Mouse (Mus musculus): ENCODE results near the gene Nek9. TPM values are rescaled to one million over a fixed set of nuclear protein-coding genes. Genes with fewer than 3 reads are reported as not detected.
A peak's percentile ranks its signal among the peaks of the same experiment; 100 is the strongest.

The Nek9 gene
- 10 to 100 TPM; 25.1 to 26.4 TPM for total RNA-seq (2021)
- long read RNA-seq, experiment 1, full-length matches to known transcripts, result 2 of 10 reads
- long read RNA-seq, experiment 1, partial matches to known transcripts, result 5 of 10 reads
- long read RNA-seq, experiment 1, other reads (novel, unspliced or antisense), result 3 of 10 reads
- long read RNA-seq, experiment 2, full-length matches to known transcripts, result 2 of 12 reads
- long read RNA-seq, experiment 2, partial matches to known transcripts, result 4 of 12 reads
- long read RNA-seq, experiment 2, other reads (novel, unspliced or antisense), result 6 of 12 reads

GRCm38 (mm10) chr12:85339243-85339729 is at the start of gene Nek9:
Gene Nek9, minus strand, starts transcription at chr12:85339362.
- peak; percentile 95 for DNase-seq (ENCODE audit: low spot score in 2 of 2)
- intact Hi-C loops (cut with DNase I), result no loop called here

- DNase-seq (ENCODE audit: low spot score in 2 of 2), result no peak
- intact Hi-C loops (cut with DNase I), result no loop called here
Observed at GRCm38 (mm10) chr12:85385995-85386375, 46.8 kb upstream of the Nek9 start.

- peak in 1 of 2 experiments; percentile 18 for DNase-seq (ENCODE audit: low spot score in 2 of 2)
- intact Hi-C loops (cut with DNase I), result no loop called here
Observed at GRCm38 (mm10) chr12:85385329-85385994, 46.3 kb upstream of the Nek9 start.

GRCm38 (mm10) chr12:85382761-85383680 is 43.9 kb upstream of the Nek9 start:
- intact Hi-C loops (cut with DNase I), result loop anchor here (5.0 kb wide), 1 partner anchor 49 kb away; no protein-coding TSS in a partner anchor
- DNase-seq (ENCODE audit: low spot score in 2 of 2), result no peak

DNA sequence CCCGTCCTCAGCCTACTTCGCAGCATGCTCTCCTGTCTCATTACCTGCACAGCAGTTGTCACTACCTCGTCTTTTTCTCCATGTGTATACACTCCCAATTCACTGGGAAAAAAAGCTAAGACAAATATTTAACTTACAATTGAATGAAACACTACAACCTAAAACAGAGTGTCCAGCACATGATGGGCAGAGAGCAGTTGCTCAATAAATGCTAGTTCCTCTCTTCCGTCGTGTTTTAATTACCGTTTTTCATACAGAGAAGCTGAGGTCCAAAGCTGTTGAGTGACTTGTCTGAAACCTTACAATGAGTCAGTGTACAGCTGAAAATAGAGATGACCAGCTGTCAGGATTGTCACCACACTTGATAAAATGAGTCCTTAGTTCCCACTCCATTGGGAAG is 42.4 kb upstream of the Nek9 start:
- intact Hi-C loops (cut with DNase I), result loop anchor here (5.0 kb wide), 1 partner anchor 51 kb away; no protein-coding TSS in a partner anchor
- DNase-seq (ENCODE audit: low spot score in 2 of 2), result no peak

- intact Hi-C loops (cut with DNase I), result loop anchor here (5.0 kb wide), 1 partner anchor 51 kb away; no protein-coding TSS in a partner anchor
- no peak for DNase-seq (ENCODE audit: low spot score in 2 of 2)
Observed at GRCm38 (mm10) chr12:85380942-85381341, 41.8 kb upstream of the Nek9 start.

DNA sequence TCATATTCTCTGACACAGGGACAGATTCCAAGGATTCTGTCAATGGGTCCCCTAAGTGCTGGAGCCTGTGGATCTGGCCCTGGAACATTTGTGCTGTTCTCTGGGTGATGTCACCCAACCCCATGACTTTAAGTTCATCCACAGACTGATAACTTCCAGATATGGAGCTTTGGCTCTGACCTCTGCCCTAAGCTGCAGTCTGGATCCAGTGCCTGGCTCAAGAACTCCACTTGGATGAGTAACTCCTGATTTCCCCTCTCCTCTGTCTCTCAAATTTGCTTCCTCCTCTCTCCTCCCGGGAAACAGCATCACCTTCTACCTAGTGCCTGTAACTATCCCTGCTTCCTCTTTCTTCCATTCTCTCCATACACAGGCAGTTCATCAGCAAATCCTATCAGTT is 41.1 kb upstream of the Nek9 start:
- intact Hi-C loops (cut with DNase I), result loop anchor here (5.0 kb wide), 1 partner anchor 52 kb away; no protein-coding TSS in a partner anchor

DNA sequence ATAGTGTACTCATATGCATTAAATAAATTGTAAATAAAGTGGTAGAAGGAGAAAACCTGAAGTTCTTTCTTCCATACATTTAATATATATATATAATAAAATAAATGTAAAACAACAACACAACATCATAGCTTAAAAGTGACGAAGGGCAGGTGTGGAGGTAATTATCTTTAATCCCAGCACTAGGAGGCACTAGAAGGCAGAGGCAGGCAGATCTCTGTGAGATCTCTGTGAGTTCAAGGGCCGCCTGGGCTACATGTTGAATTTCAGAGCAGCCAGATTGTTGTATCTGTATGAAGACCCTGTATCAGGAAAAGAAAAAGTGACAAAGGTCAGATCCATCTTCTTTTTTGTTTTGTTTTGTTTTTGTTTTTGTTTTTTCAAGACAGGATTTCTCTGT is 39.1 kb upstream of the Nek9 start:
- no peak for DNase-seq (ENCODE audit: low spot score in 2 of 2)
- intact Hi-C loops (cut with DNase I), result no loop called here

More for the DNA sequence above, 41.1 kb upstream of the Nek9 start:
- DNase-seq (ENCODE audit: low spot score in 2 of 2), result no peak

DNA sequence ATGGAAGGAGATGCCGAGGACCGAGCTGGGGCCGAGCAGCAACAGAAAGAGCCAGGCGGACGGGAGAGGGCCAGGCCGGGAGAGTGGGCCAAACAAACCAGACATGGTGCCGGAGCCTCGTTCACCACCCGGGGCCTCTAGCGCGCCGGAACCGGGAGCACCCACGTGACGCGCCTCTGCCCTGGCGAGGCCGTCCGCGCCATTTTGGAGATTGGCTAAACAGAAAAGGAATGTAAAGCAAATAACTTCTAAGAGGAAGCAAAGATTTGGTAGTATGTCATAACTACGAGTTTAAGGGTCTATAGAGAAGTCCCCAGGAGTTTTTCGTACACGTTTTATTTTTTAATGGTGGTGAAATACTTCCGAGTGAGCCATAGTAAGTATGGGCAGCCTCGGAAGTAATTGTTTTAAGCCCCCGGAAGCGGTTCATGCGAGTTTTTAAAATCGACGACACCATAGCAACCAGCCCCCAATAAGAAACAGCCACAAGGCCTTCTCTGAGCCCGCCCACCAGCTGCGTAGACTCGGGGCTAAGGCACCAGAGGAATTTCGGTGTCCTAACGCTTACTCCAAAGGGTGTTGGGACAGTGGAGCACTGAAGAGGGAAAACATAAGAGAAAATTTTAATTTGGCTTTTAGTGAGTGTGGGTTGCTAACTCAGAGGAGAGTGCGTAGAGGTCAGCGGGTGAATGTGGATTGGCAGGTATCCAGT is 35.6 kb upstream of the Nek9 start, which contains the start of gene Tmed10:
Gene Tmed10, minus strand, starts transcription at position 287 of the 712 bp plus-strand sequence.
- intact Hi-C loops (cut with DNase I), result loop anchor here (2.0 to 5.0 kb wide), 2 partner anchors 98 to 112 kb away; partner anchors contain the start of gene Fos
- peak; percentile 91 to 96 for DNase-seq (ENCODE audit: low spot score in 2 of 2)

- peak; percentile 33 to 63 for DNase-seq (ENCODE audit: low spot score in 2 of 2)
- intact Hi-C loops (cut with DNase I), result loop anchor here (2.0 to 5.0 kb wide), 2 partner anchors 98 to 113 kb away; partner anchors contain the start of gene Fos
Observed at GRCm38 (mm10) chr12:85373591-85374560, 34.7 kb upstream of the Nek9 start.

DNA sequence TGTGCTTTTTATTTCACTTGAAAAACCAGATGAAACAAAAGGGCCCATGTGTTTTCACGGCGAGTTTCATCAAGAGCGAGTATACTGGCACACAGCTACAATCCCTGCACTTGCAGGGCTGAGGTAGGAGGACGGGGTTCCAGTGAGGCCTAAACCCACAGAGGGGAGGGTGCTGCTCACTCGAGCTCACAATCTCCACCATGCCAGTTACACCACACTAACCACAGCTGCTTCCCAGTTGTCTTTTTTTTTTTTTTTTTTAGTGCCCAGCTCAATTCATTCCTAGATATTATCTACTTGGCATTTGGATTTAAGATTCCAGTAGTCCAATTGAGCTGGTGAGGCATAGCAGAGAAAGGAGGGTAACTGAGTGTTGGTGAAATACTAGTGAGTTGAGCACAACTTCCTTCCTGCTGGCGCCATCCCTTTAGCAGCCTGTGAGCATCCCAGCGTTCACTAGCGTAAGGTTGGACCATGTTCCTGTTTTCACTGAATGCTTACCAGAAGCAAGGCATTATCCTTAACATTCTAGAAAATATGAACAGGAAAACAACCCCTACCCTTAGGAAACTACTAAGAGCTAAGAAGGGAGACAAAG is 33.0 kb upstream of the Nek9 start:
- intact Hi-C loops (cut with DNase I), result loop anchor here (5.0 kb wide), 1 partner anchor 100 kb away; the partner anchor contains the start of gene Fos
- DNase-seq (ENCODE audit: low spot score in 2 of 2), result no peak

GRCm38 (mm10) chr12:85368441-85369063 is 29.4 kb upstream of the Nek9 start:
- intact Hi-C loops (cut with DNase I), result no loop called here
- DNase-seq (ENCODE audit: low spot score in 2 of 2), result no peak

GRCm38 (mm10) chr12:85366271-85366670 is 27.1 kb upstream of the Nek9 start:
- intact Hi-C loops (cut with DNase I), result no loop called here
- DNase-seq (ENCODE audit: low spot score in 2 of 2), result peak; percentile 21 to 38

DNA sequence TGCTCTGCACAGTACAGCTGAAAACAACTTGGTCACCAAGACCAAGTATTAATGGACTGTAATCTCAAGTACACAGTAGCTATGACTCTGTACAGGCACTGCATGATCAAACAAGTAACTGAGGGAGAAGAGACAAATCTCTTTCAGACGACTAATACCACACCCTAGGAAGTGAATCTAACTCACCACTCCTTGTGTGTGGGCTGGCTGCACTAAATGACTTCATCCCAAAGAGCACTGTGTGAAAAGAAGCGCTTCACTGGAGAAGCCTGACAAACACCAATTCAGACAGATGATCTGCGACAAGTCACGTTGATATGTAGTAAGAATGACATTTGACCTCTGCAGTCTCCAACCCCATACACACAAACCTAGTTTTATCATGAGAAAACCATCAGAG is 23.3 kb upstream of the Nek9 start:
- intact Hi-C loops (cut with DNase I), result no loop called here
- DNase-seq (ENCODE audit: low spot score in 2 of 2), result no peak

- no peak for DNase-seq (ENCODE audit: low spot score in 2 of 2)
- intact Hi-C loops (cut with DNase I), result no loop called here
Observed at GRCm38 (mm10) chr12:85361580-85361979, 22.4 kb upstream of the Nek9 start.

DNA sequence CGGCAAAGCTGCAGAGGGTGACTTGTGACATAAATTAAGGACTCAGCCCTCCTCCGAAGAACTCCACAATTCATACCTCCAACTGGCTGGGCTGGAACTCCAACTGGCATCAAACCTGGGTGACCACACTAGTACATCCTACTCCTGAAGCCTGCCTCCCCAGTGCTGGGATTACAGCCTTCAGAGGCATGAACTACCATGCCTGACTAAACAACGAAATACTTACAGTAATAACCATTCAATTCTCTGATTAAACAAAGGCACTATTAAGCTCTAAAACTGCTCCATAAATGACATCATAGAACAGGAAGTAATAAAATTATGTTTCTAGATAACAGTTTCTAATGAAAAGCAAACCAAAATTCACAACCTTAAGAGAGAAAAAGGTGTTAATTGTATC is 22.0 kb upstream of the Nek9 start:
- intact Hi-C loops (cut with DNase I), result no loop called here
- DNase-seq (ENCODE audit: low spot score in 2 of 2), result no peak

DNA sequence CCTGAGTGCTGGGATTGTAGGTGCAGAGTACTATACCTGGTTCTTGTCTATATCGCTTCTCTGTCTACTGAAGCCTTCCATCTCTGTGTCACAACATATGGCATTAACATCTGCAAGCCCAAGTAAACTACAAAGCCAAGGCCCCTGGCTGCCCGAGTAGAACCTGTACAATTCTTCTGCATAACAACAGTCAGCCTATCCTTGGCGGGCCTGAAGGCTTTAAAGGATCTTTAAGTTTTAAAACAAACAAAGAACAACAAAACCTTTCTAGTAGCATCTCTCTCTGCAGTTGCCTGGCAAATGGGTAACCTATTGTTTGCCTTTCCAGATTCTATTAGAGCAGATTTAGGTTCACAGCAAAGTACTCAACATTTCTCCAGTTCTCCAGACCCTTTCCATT is 14.9 kb upstream of the Nek9 start:
- DNase-seq (ENCODE audit: low spot score in 2 of 2), result no peak
- intact Hi-C loops (cut with DNase I), result loop anchor here (5.0 kb wide), 1 partner anchor 118 kb away; the partner anchor contains the start of gene Fos

All from left cerebral cortex, postnatal 14 days (tissue).